Mouse (Mus musculus) heart, postnatal 14 days (tissue): ENCODE data around the gene Galr3. TPM values are rescaled to one million over a fixed set of nuclear protein-coding genes. Genes with fewer than 3 reads are reported as not detected.

Experiments used
- DNase-seq, 2 experiments: peaks; one replicate each; pipeline ENCODE4 v3.0.0; 2021 to 2022
- intact Hi-C: fragments of 180-260 bp; cut with DNase I; formaldehyde crosslinking; loops from one replicate; pipeline ENCODE4 v1.15.1; 2025
- microRNA-seq, 2 experiments: library from miRNA; unstranded; fragments of <30 nt; microRNA quantifications; one replicate each; pipeline ENCODE4 v1.2.0; 2021 to 2022
- total RNA-seq, 2 experiments: library from RNA; stranded (reverse); gene quantifications; 2 replicates each; pipeline ENCODE4 v1.2.3; 2021

Galr3 gene
- total RNA-seq, 2 experiments from 2014 or later: not detected

- intact Hi-C loops: loop anchor here (2.0 kb wide), 2 partner anchors 35 to 57 kb away; no protein-coding TSS in a partner anchor
- no peak for DNase-seq
Observed at GRCm38 (mm10) chr15:79092284-79092683, 50.6 kb downstream of the Galr3 start.

Small RNA genes within 50 kb of the gene (microRNA-seq; reads per million reads assigned to microRNA genes)
- gene Mir6956: 0.48 to 2.4 reads per million in 2 experiments

Other genes starting within 250 kb of the Galr3 start
- 10 to 100 TPM; 20.3 to 20.6 TPM for gene Card10, start 238.8 kb upstream of the Galr3 start, total RNA-seq
- 10 to 100 TPM; 47.5 to 50.8 TPM for gene Cdc42ep1, start 199.3 kb upstream of the Galr3 start, total RNA-seq
- gene Lgals2, start 186.4 kb upstream of the Galr3 start, total RNA-seq: under 1 TPM in 1 of 2 experiments, not detected in 1; 0.53 TPM
- 10 to 100 TPM; 38.4 to 39.7 TPM for gene Gga1, start 164.7 kb upstream of the Galr3 start, total RNA-seq
- gene Gm49510, start 142.2 kb upstream of the Galr3 start, total RNA-seq: not detected
- gene Sh3bp1, start 142.1 kb upstream of the Galr3 start, total RNA-seq: 1 to 10 TPM; 4.6 to 6.3 TPM
- gene Pdxp, start 128.0 kb upstream of the Galr3 start, total RNA-seq: 1 to 10 TPM; 1.6 to 1.9 TPM
- 100 to 1,000 TPM; 236 to 276 TPM for gene Lgals1, start 115.2 kb upstream of the Galr3 start, total RNA-seq
- 10 to 100 TPM; 13.6 to 14.3 TPM for gene Nol12, start 107.0 kb upstream of the Galr3 start, total RNA-seq
- gene Triobp, start 94.2 kb upstream of the Galr3 start, total RNA-seq: 10 to 100 TPM; 44.6 to 49.6 TPM
- 100 to 1,000 TPM; 104 to 128 TPM for gene H1f0, start 13.4 kb upstream of the Galr3 start, total RNA-seq
- gene Ankrd54, start 21.0 kb downstream of the Galr3 start, total RNA-seq: 1 to 10 TPM; 8.7 to 9.4 TPM
- 10 to 100 TPM; 73.8 to 81.1 TPM for gene Eif3l, start 33.3 kb downstream of the Galr3 start, total RNA-seq
- gene Micall1, start 67.0 kb downstream of the Galr3 start, total RNA-seq: 10 to 100 TPM; 61.2 to 64.9 TPM
- 100 to 1,000 TPM; 111 to 116 TPM for gene Polr2f, start 99.1 kb downstream of the Galr3 start, total RNA-seq
- 1 to 10 TPM; 1.3 to 2.7 TPM for gene 1700088E04Rik, start 99.4 kb downstream of the Galr3 start, total RNA-seq
- 1 to 10 TPM; 1.6 to 1.8 TPM for gene Sox10, start 123.4 kb downstream of the Galr3 start, total RNA-seq
- 10 to 100 TPM; 22.4 to 23.2 TPM for gene Pick1, start 187.3 kb downstream of the Galr3 start, total RNA-seq
- gene Gm49486, start 187.5 kb downstream of the Galr3 start, total RNA-seq: under 1 TPM; 0.76 to 0.98 TPM
- gene Slc16a8, start 212.9 kb downstream of the Galr3 start, total RNA-seq: under 1 TPM; 0.19 to 0.29 TPM
- under 1 TPM; 0.45 to 0.49 TPM for gene Baiap2l2, start 243.7 kb downstream of the Galr3 start, total RNA-seq